Mouse (Mus musculus): ENCODE data around the gene Sesn3.

DNA sequence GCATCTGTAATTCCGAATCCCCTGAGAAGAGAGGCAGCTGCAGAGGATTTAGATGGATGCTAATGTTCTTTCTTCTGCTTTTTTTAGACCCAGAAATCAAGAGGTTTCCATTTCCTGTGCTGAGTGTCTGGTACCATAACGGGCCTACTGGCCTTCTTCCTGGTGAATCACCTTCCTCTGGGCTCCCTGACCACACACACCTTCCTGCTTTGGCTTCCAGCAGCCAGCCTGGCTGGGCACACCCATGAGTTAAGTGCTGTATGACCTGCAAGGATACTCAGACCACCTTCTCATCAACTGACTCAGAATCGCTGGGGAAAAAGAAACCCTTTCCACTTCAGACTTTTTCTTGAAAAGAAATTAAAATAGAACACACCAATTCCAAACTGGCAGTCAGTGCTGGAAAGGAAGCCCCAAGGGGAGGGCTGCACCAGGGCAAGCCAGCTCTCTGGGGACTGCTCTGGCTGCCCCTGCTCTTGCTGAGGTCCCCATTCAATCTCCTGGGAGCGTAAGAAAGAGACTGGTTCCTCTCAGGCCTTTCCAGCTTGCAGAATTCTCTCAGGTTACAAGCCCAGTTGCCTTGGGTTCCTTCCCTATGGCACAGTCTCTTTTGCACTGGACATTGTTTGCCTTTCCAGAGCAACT lies 90.7 kb downstream of the Sesn3 start:
- no peak for TF ChIP-seq GATA1 (IDR thresholded peaks at IDR 0.05; ENCODE audit: borderline replicate concordance, low read length)
- no peak for TF ChIP-seq FLI1 (IDR thresholded peaks at IDR 0.05; ENCODE audit: low read length)
